Mouse (Mus musculus) lung, adult 2 months (tissue): Measurements from ENCODE around the gene Mtm1.

Experiments used
- CTCF ChIP-seq: fragments of 200-500 bp; IDR thresholded peaks from 2 replicates; pipeline ENCODE4 v1.5.1; 2011; ENCODE audit warnings: mild to moderate bottlenecking, low read length, control low read depth; ENCODE audit not compliant: insufficient read depth
- POLR2A ChIP-seq: fragments of 200-500 bp; IDR thresholded peaks from 2 replicates; pipeline ENCODE4 v1.6.1; 2011; ENCODE audit warnings: low read depth, mild to moderate bottlenecking, control low read depth, low read length, borderline replicate concordance; ENCODE audit errors: extremely low read depth

DNA sequence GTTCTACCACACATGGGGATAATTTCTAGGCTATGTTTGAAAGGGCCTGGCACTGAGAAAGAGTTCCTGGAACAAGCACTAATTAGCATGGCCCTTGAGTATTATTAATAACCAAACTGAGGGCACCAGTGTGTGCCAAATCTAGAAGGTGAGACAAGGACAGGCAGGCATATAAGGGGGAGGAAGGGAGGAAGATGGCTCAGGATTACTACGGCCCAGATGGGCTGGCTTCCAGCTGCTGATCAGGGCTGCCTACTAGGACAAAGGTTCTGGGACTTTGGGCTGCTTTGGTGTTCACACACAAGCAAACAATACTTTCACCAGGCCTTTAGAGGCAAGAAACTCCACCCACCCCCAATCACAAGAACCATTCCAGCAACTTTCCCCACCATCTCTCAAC lies 24.2 kb upstream of the Mtm1 start:
- no peak for TF ChIP-seq CTCF
- TF ChIP-seq POLR2A: no peak
